Mouse (Mus musculus) spleen, adult 2 months (tissue): ENCODE results near the gene Snrnp25. TPM values are rescaled to one million over a fixed set of nuclear protein-coding genes. Genes with fewer than 3 reads are reported as not detected.
A peak's percentile ranks its signal among the peaks of the same experiment; 100 is the strongest.

Source experiments
- DNase-seq, 2 experiments: peaks; one replicate each; pipeline versions ENCODE4 v3.0.0 to v3.0.0-alpha.2; 2012 to 2021; ENCODE audit warnings: low spot score in 2 of 2, low read depth in 1 of 2
- H3K27ac ChIP-seq: fragments of 200-500 bp; 2 replicates; pipeline ENCODE4 v1.5.1; 2012; ENCODE audit warnings: low read length, inconsistent platforms; ENCODE audit not compliant: insufficient read depth
- H3K27me3 ChIP-seq: fragments of 200-500 bp; 2 replicates; pipeline ENCODE4 v1.6.1; 2012; ENCODE audit warnings: mild to moderate bottlenecking, moderate library complexity, low read length, inconsistent platforms; ENCODE audit not compliant: control insufficient read depth, insufficient read depth
- H3K36me3 ChIP-seq: fragments of 200-500 bp; 2 replicates; pipeline ENCODE4 v1.6.1; 2012; ENCODE audit warnings: mild to moderate bottlenecking, low read length, inconsistent platforms; ENCODE audit not compliant: control insufficient read depth, insufficient read depth
- H3K4me1 ChIP-seq: fragments of 200-500 bp; 2 replicates; pipeline ENCODE4 v1.6.1; 2011; ENCODE audit warnings: inconsistent platforms; ENCODE audit not compliant: control insufficient read depth, insufficient read depth, insufficient read length
- H3K4me3 ChIP-seq: fragments of 200-500 bp; 2 replicates; pipeline ENCODE4 v1.5.1; 2011; ENCODE audit warnings: mild to moderate bottlenecking, inconsistent platforms; ENCODE audit not compliant: insufficient read depth, insufficient read length; ENCODE audit errors: extremely low read depth
- CTCF ChIP-seq: fragments of 200-500 bp; IDR thresholded peaks from 2 replicates; pipeline ENCODE4 v1.5.1; 2011; ENCODE audit warnings: mild to moderate bottlenecking, inconsistent platforms; ENCODE audit not compliant: insufficient read depth, insufficient read length, insufficient replicate concordance; ENCODE audit errors: extremely low read depth
- POLR2A ChIP-seq: fragments of 200-500 bp; IDR thresholded peaks from 2 replicates; pipeline ENCODE4 v1.6.1; 2011; ENCODE audit warnings: low read depth, low read length, inconsistent platforms
- WGBS: fragments of 180-500 bp; shearing (Covaris S2); methylation state at CpG from one replicate; pipeline ENCODE4 v1.1.7; 2018; 5-methylcytosine and 5-hydroxymethylcytosine counted together
- polyA plus RNA-seq: library from polyadenylated mRNA; depleted of rRNA; stranded (reverse); fragments of >200 nt; gene quantifications from 2 replicates; pipeline ENCODE4 v1.2.3, GENCODE M21; 2012

Gene Snrnp25
- polyA plus RNA-seq, 1 experiment, result 29.7 TPM

DNA sequence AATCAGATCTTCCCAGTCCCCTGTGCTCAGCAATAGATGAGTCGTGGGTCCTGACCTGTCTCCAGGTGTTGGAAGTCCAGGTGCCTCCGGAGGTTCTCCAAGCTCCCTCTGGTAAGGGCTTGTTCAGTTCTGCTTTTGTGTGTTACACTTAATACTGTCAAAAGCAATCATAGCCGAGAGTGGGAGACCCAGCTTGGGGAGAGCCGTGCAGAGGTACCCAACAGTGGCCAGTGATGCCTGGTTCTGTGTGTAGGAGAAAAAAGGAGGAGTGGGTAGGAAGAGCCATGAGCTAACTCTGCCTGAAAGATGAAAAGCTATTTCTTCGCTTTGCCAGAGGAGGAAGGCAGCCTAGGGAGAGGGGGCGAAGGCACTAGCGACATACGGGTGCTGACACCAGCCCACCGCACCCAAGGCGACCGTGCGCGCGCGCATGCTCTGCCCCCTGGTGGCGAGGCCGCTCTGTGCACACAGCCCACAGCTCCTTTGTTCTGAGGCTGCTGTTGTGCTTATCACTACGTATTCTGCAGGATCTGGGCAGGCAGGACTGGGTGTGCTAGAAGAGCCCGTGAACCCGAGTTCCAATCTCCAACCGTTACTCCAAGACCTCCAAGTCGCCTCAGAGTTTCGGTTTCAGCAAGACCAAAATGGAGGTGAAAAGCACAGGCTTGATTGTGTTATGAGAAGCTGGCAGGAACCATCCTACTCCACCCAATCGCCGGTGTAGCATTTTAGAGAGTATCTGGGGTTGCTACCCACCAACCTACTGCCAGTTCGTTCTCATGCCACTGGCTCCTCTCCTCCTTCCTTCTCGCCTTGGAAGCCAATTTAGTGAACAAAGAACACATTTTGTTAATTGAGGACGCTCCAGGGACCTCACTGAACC lies 43.1 kb upstream of the Snrnp25 start:
- Histone ChIP-seq H3K4me3 (no peak overlapping the region), H3K36me3 (no peaks in the 10 kb centered on the region), H3K27ac (no peak overlapping the region), H3K27me3 (no peaks in the 10 kb centered on the region), H3K4me1 (no peaks in the 10 kb centered on the region; the same call in 1 of the 2 replicates)
- TF ChIP-seq CTCF (peak; percentile 87), POLR2A (no peak)
- peak; percentile 9 to 58 for DNase-seq
- 15% methylated on average over 28 of the region's 28 CpGs for WGBS

DNA sequence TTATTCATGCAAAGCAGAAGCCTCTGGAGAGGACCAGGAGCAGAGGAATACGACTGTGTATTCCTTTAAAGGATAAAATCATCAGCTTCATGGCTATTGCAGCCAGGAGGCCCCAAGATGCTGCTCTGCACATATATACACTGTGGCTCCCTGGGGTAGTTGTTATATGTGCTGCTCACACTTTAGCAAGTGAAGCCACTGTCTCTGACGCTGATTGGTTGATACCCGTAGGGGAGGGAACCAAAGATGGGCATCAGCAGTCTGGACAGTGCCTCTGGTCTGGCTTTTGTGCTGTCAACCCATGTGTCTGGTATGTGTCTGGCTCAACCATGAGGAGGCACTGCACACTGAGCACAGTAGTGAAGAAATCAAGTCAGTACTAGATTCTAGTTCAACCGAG lies 38.5 kb upstream of the Snrnp25 start:
- Histone ChIP-seq H3K27me3 (no peaks in the 10 kb centered on the region), H3K27ac (no peak overlapping the region), H3K4me1 (no peaks in the 10 kb centered on the region; the same call in 1 of the 2 replicates), H3K36me3 (no peaks in the 10 kb centered on the region), H3K4me3 (no peak overlapping the region)
- no peak for DNase-seq
- 91% methylated on average over 4 of the region's 4 CpGs for WGBS
- TF ChIP-seq CTCF, result no peak
- TF ChIP-seq POLR2A, result no peak

DNA sequence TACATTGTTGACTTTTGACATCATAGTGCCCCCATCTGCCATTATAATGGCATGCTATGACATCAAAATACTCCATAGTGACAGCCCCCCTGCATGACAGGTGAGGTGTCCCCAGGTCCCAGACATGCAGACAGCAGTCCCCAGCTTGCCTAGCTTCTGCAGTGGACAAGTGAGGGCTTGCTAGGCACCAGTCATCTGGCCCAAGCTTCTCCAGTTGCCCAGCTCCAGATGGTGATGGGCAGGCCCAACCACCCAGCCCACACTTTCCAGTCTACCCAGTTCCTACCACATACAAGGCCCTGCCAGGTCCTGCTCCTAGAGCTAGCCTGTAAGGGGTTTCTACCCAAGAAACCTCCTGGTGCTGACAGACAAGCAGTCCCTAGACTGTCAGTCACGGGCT lies 26.7 kb upstream of the Snrnp25 start:
- no peak for TF ChIP-seq POLR2A
- TF ChIP-seq CTCF, result no peak
- no peak for DNase-seq
- 88% methylated on average over 1 of the region's 1 CpGs for WGBS

DNA sequence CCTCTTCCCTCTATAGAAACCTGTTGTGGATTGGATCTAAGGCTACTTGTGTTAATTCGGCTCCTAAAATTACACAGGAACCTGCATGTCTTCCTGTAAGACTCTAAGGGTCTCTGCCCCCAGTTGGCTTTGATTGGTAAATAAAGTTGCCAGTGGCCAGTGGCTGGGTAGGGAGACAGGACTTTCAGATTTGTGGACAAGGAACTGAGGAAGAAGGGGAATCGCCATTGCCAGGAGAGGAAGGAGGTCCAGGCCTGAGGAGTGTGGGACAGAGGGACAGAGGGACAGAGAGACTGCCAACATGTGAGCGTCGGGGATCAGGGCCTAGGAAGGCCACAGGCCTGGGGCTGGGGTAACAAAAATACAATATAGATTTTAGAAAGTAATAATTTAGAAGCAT lies 24.0 kb upstream of the Snrnp25 start:
- DNase-seq, result no peak
- TF ChIP-seq CTCF (no peak), POLR2A (no peak)
- Histone ChIP-seq H3K27ac (no peak overlapping the region), H3K36me3 (no peaks in the 10 kb centered on the region), H3K4me1 (no peaks in the 10 kb centered on the region), H3K27me3 (no peaks in the 10 kb centered on the region), H3K4me3 (no peak overlapping the region)
- WGBS, result 89% methylated on average over 4 of the region's 4 CpGs

More for the DNA sequence above, 26.7 kb upstream of the Snrnp25 start:
- Histone ChIP-seq H3K4me3 (no peak overlapping the region), H3K4me1 (no peaks in the 10 kb centered on the region), H3K27me3 (no peaks in the 10 kb centered on the region), H3K27ac (no peak overlapping the region), H3K36me3 (no peaks in the 10 kb centered on the region)

DNA sequence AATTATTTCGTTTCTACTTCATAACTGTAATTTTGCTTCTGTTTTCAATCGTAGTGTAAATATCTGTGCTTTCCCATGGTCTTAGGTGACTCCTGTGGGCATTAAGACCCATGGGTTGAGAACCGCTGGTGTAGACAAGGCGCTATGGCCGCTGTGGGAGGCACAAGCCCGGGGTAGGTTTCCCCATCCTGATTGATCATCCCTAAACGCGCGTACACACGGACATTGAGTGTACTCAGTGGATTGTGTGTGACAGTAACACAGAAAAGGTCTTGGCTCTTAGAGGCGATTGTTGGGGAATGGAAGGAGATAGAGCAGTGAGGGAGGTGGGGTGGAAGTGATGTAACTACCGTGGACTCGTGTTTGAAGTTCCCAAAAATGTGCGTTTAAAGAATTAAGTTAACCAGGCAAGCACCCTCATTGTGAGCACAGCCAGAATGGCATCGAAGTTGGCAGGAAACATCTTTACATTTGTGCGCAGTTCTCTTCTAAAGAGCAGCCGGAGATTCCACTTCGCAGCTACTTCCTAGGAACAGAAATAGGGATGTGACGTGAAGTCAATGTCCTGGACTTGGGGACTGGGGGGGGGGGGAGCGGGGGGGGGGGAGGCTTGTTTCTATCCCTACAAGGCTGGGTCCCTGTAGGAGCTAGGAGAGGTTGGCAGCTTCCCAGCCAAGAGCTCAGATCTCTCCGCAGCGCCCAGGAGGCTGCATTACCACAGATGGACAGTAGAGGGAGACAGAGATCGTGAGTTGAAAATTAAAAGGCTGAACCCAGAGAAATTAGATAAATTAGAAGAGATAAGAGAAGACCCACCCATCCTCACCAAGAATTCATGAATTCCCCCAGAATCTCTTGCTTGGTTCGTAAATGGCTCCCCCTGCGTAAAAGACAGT lies 23.0 kb upstream of the Snrnp25 start:
- TF ChIP-seq CTCF, result peak; percentile 83; the same call in 1 of the 2 replicates
- no peak for TF ChIP-seq POLR2A
- H3K27ac ChIP-seq, result no peak overlapping the region
- peak in 1 of 2 experiments; percentile 65 for DNase-seq
- no peaks in the 10 kb centered on the region for H3K36me3 ChIP-seq
- no peaks in the 10 kb centered on the region for H3K4me1 ChIP-seq
- WGBS, result 47% methylated on average over 25 of the region's 25 CpGs
- H3K4me3 ChIP-seq, result no peak overlapping the region
- no peaks in the 10 kb centered on the region for H3K27me3 ChIP-seq

DNA sequence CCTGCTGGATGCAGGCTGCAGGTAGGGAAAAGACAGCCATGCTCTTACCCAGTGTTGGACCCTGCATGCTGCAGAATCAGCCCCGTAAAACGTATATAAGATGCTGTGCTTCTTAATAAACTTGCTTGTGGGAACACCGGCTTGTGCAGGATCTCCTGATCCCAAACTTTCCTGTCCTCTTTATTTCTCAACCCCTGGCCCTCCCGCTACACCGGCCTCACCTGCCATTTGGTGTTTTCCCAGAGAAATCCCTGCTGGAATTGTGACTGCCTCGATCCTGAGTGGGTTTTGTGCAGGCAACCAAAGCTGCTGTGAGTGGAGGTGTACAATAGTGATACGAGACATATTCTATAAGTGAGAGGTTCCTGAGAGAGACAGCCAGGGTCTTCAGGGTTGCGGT lies 20.7 kb upstream of the Snrnp25 start:
- Histone ChIP-seq H3K27me3 (no peaks in the 10 kb centered on the region), H3K4me3 (no peak overlapping the region), H3K36me3 (no peaks in the 10 kb centered on the region), H3K27ac (no peak overlapping the region), H3K4me1 (no peaks in the 10 kb centered on the region)
- TF ChIP-seq CTCF, result no peak
- TF ChIP-seq POLR2A, result no peak
- WGBS, result 93% methylated on average over 8 of the region's 8 CpGs
- no peak for DNase-seq

DNA sequence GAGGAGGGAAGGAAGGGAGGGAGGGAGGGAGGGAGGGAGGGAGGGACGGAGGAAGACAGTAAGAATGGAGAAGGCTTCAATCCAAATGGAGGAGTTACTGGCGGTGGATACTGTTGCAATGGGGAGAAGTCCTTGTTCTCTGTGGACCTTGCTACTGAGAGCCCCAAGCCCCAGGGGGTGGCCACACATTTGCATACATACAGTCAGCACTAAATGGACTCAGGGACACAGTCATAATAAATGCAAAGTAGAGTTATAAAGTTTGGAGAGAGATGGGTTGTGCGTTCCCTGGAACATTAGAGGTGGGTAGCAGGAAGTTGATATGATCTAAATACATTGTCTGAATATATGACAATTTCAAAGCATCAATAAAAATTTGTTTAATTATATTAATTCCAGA lies 19.2 kb upstream of the Snrnp25 start:
- no peaks in the 10 kb centered on the region for H3K36me3 ChIP-seq
- no peaks in the 10 kb centered on the region for H3K4me1 ChIP-seq
- H3K4me3 ChIP-seq, result no peak overlapping the region
- 88% methylated on average over 3 of the region's 3 CpGs for WGBS
- H3K27me3 ChIP-seq, result no peaks in the 10 kb centered on the region
- H3K27ac ChIP-seq, result no peak overlapping the region
- no peak for DNase-seq
- TF ChIP-seq CTCF (no peak), POLR2A (no peak)
